Mouse (Mus musculus): ENCODE data around the gene Ccp110.
A peak's percentile ranks its signal among the peaks of the same experiment; 100 is the strongest.

Ccp110 gene

DNA sequence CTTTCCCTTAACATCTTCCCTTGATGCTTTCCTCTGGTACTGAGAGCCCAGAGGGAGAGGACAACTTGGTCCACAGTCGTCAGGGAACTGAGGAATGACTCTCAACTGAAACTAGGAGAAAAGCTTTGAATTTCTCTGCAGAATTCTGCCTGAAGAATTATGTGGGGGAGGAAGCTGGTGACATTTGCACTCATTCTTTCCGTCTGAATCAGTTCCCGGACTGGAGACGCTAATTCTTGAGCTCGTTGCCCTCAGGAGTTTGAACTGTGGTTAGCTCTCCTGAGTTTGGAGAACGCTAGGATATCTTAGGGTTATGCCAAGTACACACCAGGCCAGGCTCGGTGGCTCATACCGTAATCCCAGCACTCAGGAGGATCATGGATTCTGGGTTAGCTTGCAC, 56.9 kb downstream of the Ccp110 start:
- peak; percentile 83 for DNase-seq (ENCODE audit: low read depth, low spot score)

DNA sequence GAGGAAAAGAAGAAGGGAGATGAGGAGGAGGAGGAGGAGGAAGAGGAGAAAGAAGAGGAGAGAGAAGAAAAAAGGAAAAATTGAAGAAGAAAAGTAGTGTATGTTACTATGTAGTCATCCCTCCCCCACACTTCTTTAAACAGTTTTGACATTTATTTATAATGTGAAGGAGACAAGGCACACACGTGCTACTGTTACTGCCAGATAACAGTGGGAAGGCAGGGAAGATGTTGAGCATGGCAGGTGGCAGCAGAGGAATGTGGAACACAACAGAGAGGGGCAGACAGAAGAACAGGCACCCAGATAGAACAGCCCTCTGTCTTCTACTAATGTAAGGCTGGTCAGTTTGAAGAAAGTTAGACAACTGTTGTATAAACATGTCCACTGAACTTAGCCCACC, 57.3 kb downstream of the Ccp110 start:
- peak; percentile 13 for DNase-seq (ENCODE audit: low read depth, low spot score)

DNA sequence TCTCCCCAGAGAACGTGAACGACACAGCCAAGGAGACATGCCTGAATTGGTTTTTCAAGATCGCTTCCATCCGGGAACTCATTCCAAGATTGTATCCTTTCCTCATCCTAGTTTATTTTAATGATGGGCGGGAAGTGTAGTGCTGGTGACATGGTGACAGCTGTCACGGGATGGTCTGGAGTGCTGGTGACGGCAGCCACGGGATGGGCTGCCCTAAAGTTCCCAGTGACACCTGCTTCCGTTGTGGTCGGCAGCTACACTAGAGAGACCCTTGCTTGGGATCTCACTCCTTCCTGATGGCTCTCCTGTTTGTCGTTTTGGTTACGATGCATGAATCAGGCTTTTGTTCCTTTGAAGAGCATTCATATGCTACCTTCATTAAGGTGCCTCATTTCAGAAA, 60.7 kb downstream of the Ccp110 start:
- no peak for DNase-seq (ENCODE audit: low read depth, low spot score)

- DNase-seq (ENCODE audit: low read depth, low spot score), result no peak
These were observed 63.6 kb downstream of the Ccp110 start for GRCm38 (mm10) chr7:118775991-118776390.

DNA sequence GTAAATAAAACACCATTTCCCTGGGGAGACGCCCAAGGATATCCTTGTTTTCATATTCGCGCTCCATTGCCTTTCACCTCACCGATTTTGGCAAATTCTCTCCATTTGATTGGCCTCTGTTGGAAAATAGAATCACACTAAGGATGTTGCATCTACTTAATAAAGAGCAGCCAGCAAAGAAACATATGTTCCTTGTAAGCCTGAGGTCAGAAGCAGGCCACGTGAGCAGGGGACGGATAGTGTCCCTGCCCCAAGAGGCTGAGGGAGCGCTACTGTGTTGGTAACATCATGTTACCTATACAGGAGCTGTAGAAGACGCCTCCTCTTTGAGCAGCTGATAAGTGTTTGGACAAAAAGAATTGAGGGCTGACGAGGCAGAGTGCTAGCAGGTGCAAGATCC, 64.1 kb downstream of the Ccp110 start:
- no peak for DNase-seq (ENCODE audit: low read depth, low spot score)

DNA sequence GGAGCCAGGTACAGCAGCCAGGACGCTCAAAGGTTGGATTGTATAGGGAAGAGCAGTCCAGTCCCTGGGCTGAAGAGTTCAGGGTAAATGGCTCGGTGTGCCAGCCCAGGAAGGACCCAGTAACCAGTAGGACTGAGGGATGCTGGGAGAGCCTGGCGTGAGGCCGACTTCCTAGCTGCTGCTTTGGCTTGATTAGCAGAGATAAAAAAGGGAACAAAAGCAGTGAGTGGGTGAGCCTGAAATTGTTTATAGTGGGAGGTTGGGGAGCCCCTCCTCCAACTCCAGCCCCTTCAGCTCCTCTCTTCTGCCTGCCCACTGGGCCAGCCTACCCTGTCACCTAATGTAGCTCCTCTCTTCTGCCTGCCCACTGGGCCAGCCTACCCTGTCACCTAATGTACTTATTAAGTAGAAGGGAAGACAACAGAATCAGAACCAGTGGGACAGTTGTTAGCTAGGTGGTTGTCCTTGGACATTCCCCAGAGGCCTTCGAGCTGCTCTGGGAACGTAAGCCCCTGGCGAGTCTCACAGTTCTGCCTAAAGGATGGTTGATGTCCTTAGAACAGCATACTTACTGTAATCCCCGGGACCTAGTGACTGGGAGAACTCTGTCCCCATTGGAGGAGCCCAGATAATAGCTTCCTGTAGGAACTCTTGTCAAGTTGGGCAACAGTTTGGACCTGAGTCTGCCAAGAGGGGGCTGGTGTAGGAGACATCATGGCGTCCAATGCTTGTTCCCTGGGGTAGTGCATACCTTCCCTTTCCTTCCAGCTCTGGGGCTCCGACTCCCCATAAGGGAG, 65.4 kb downstream of the Ccp110 start:
- no peak for DNase-seq (ENCODE audit: low read depth, low spot score)

DNA sequence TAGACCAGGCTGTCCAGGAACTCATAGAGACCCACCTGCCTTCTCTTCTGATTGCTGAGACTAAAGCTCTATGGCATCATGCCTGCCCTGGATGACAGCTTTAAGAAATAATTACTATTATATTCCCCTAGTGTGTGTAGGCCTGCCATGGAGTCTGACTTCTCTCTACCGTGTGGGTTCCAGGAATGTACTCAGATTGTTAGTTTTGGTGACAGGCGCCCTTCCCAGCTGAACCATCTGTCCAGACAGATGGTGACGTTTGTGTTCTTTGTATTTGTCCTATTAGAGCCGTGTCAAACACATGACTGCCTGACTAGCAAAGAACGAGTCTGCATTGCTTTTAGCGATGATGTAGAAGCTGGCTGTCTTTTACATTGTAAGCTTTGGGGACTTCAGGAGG, 66.2 kb downstream of the Ccp110 start:
- DNase-seq (ENCODE audit: low read depth, low spot score), result no peak

DNA sequence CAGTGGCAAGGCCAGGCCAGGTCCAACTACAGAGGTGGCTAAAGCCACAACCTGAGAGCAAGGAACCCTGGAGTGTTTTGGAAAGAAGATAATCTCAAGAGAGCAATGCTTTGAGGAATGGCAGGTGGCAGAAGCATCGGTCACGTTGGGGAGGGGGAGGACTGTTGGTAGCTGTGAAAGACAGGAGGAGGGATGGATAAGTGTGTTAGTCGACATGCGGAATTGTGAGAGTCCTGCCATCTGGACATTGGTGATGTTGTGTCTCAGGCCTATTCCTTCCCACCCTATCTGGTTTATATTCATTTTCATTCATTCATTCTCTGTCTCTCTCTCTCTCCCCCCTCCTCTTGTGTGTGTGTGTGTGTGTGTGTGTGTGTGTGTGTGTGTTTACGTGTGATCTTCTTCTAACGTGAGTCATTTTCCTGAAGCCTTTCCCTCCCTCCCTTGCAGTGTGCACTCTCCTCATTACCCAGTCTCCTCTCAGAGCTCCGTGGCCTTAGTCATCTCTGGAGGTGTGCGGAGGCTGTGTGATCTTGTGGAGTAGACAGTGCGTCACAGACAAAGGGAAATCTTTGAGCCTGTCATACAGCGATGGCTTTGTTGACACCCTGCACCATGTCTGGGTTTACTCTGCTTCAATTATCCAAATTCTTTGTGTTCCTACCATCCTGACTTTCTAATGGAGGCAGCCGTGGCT, 71.1 kb downstream of the Ccp110 start:
- DNase-seq (ENCODE audit: low read depth, low spot score), result no peak

DNA sequence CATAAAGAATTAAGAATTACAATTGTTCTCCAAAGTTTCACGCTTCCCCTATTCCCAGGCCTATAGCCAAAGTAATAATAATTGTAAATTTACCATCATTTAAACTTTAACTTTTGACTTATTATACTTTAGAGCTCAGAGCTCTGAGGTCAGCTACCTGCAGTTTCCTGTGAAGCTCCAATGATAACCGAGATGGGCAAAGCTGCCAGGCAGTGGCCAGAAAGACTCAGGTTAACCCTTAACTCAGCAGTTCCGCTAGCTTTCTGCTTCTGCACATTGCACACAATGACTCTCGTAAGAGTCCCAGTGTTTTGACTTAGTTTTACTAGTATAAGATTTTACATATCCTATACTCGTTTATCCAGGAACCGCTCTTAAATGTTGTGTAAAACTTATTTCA, 73.7 kb downstream of the Ccp110 start:
- no peak for DNase-seq (ENCODE audit: low read depth, low spot score)
